Mouse (Mus musculus) T-helper 1 cell (primary cell): ENCODE measurements at regions not wholly inside any gene's neighbourhood (a gene's known extent, or its start where the extent isn't known, plus 50 kb on each side); places are given as distances from the start of the nearest gene placed in this dataset.

ENCODE experiments used
- in situ Hi-C: fragments of 300-600 bp; cut with MboI, MseI; formaldehyde crosslinking; loops from one replicate; pipeline ENCODE4 v1.15.1; 2025; ENCODE audit warnings: high pct_unique_total_duplicates

DNA sequence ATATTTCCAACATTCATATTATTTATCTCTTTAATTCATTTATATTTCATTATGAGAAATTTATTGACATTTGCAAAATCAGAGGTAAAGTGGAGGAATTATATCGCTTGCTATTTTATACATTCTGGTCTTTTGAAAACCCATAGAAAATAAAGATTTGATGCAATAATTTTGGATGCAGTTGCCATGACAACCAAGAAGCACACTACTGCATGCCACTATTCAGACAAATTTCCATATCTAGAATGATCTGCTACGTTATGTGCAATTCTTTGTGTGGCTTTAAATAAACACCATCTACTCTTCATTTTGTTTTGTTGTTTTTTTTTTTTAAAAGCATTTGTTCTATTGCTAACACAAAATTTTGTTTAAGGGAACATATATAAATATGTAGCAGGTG is 474.4 kb downstream of the Pcdh18 start:
- in situ Hi-C loops, result no loop called here

- in situ Hi-C loops, result loop anchor here (10.0 kb wide), 1 partner anchor 1616 kb away; no protein-coding TSS in a partner anchor
These were observed 478.8 kb downstream of the Pcdh18 start for GRCm38 (mm10) chr3:49278356-49278755.

DNA sequence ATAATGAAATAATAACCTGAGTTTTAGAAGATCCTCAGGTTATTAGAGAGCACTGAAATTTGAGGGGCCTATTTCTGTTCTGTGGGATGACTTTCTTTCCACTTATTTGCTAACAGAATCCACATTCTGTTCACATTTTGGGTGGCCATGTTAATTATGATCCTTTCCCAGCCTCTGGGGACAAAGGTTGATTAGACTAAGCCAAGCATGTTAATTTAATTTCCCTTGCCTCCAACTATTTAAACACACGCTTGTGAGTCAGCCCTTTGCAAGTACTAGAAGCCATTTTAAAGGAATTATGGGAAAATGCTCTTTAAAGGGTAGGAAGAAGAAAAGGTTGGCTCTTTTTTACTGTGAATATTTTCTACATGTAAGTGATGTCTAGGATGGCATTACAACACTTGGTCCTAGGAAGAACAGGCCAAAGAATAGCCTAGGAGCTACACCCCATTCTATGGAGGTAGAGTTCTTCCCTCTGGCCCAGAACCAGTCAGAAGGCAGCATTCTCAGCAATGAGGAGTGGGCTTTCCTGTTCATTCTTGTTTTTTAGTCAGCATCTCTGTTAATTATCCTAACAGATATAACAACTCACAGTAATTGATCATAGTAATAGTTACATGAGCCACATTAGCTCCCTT is 482.7 kb downstream of the Pcdh18 start:
- in situ Hi-C loops, result loop anchor here (10.0 kb wide), 1 partner anchor 1620 kb away; no protein-coding TSS in a partner anchor

GRCm38 (mm10) chr3:49266048-49266447 is 491.1 kb downstream of the Pcdh18 start:
- in situ Hi-C loops, result loop anchor here (10.0 kb wide), 1 partner anchor 359 kb away; no protein-coding TSS in a partner anchor
